Mouse (Mus musculus) kidney, adult 2 months (tissue): ENCODE measurements around the gene P2rx3. TPM values are rescaled to one million over a fixed set of nuclear protein-coding genes. Genes with fewer than 3 reads are reported as not detected.
A peak's percentile ranks its signal among the peaks of the same experiment; 100 is the strongest.

Experiments used
- DNase-seq: peaks from one replicate; pipeline ENCODE4 v3.0.0; 2021
- H3K27ac ChIP-seq: fragments of 200-500 bp; 2 replicates; pipeline ENCODE4 v1.5.1; 2012; ENCODE audit warnings: low read depth, low read length, control low read depth, inconsistent platforms; ENCODE audit not compliant: insufficient read depth
- H3K27me3 ChIP-seq: fragments of 200-500 bp; replicated peaks from 2 replicates; pipeline ENCODE4 v1.6.1; 2012; ENCODE audit warnings: mild to moderate bottlenecking, moderate library complexity, low read length, inconsistent platforms; ENCODE audit not compliant: control insufficient read depth, insufficient read depth
- H3K36me3 ChIP-seq: fragments of 200-500 bp; 2 replicates; pipeline ENCODE4 v1.6.1; 2012; ENCODE audit warnings: mild to moderate bottlenecking, moderate library complexity, low read length, inconsistent platforms; ENCODE audit not compliant: control insufficient read depth, insufficient read depth
- H3K4me1 ChIP-seq: fragments of 200-500 bp; 2 replicates; pipeline ENCODE4 v1.6.1; 2011; ENCODE audit warnings: low read length; ENCODE audit not compliant: control insufficient read depth, insufficient read depth
- H3K4me3 ChIP-seq: fragments of 200-500 bp; 2 replicates; pipeline ENCODE4 v1.5.1; 2011; ENCODE audit warnings: mild to moderate bottlenecking, low read depth, low read length, control low read depth; ENCODE audit not compliant: insufficient read depth
- CTCF ChIP-seq: fragments of 200-500 bp; conservative IDR thresholded peaks from 2 replicates; pipeline ENCODE4 v1.5.1; 2011; ENCODE audit warnings: low read depth, mild to moderate bottlenecking, control low read depth, low read length, moderate library complexity, mixed read lengths; ENCODE audit not compliant: insufficient read depth, insufficient read length
- POLR2A ChIP-seq: fragments of 200-500 bp; IDR thresholded peaks from one replicate; pipeline ENCODE4 v1.6.1; 2011; ENCODE audit warnings: low read depth, low read length, control low read depth
- WGBS: fragments of 180-500 bp; shearing (Covaris S2); methylation state at CpG from one replicate; pipeline ENCODE4 v1.1.7; 2018; 5-methylcytosine and 5-hydroxymethylcytosine counted together
- polyA plus RNA-seq: library from polyadenylated mRNA; depleted of rRNA; stranded (reverse); fragments of >200 nt; gene quantifications from 2 replicates; pipeline ENCODE4 v1.2.3, GENCODE M21; 2012

P2rx3 gene
- polyA plus RNA-seq, 1 experiment, result 0.80 TPM

DNA sequence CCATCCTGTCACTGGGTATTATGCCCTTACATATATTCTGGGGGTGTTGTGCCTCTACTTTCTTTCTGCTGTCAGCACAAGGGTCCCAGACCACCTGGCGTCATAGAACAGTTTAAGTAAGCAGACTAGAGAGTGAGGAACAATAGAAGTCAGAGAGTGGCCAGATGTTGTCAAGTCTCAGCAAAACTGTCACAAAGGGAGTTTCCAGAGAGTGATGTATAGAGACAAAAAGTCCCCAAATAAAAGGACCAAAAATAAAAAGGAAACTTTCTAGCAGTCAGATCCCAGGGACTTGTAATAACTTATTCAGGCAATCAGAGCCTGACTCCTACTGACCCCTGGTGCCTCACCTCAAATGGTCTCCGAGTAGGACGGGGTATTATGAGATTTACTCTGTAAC lies 75.4 kb downstream of the P2rx3 start:
- 77% methylated on average over 3 of the region's 3 CpGs for WGBS
- no peaks in the 10 kb centered on the region; the same call in 1 of the 2 replicates for H3K27me3 ChIP-seq
- H3K4me1 ChIP-seq, result no peaks in the 10 kb centered on the region
- no peaks in the 10 kb centered on the region for H3K36me3 ChIP-seq
- no peak for TF ChIP-seq CTCF
- no peak for TF ChIP-seq POLR2A
- no peak for DNase-seq
- H3K27ac ChIP-seq, result peak overlapping the region; percentile 71; the same call in 1 of the 2 replicates
- no peak overlapping the region for H3K4me3 ChIP-seq

DNA sequence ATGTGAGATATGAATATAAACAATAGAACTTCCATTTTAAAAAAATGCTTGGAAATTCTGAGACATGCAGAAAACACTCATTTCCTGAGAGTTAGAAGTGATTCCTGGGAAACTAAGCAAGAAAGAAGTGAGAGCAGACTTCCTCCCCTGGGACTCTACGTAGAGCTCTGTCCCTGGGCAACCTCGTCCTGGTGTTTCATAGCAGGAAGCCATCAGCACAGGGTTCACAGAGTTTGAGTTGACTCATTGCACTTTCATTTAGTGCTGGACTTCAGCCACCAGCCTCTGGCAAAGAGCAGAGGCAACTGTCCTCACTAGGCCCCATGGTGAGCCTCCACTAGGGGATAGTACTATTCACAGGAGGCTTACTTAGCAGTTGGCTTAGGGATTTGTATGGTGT lies 76.0 kb downstream of the P2rx3 start:
- Histone ChIP-seq H3K4me1 (no peaks in the 10 kb centered on the region), H3K4me3 (no peak overlapping the region), H3K36me3 (no peaks in the 10 kb centered on the region), H3K27me3 (no peaks in the 10 kb centered on the region), H3K27ac (no peak overlapping the region)
- WGBS, result 30% methylated on average over 2 of the region's 2 CpGs
- TF ChIP-seq POLR2A, result no peak
- peak; percentile 29; the same call in 1 of the 2 replicates for TF ChIP-seq CTCF
- DNase-seq, result peak; percentile 89

DNA sequence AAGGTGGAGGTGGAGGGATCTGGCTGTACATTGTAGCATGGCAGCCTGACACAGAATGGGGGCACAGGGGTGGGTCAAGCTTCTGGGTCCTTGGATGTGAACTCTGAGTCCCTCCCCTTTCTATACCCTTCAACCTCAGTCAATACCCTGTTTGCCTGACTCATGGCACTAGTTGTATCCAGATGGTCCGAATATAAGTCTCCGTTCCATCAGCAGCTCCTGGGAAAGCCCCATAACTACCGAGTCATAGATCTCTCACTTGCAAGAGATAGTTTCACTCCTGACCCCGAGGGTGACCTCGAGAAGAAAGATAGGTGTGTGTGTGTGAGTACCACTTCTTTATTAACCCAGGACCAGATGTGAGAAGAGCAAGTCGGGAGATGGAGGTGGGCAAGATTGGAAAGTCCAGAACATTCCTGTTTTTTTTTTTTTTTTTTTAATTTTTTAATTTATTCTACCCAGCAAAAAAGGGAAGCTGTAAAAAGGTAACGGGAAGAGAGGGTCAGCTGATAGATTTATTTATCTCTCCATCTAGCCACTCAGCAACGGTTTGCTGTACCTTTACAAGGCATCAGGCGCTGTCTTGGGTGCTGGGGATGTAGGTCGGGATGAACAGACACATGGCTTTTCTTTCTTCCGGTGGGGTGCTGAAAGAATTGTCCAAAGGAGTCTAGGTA lies 78.5 kb downstream of the P2rx3 start:
- H3K27me3 ChIP-seq, result no peaks in the 10 kb centered on the region
- H3K4me3 ChIP-seq, result no peak overlapping the region
- no peak overlapping the region for H3K27ac ChIP-seq
- TF ChIP-seq CTCF (no peak), POLR2A (no peak)
- no peaks in the 10 kb centered on the region for H3K36me3 ChIP-seq
- DNase-seq, result no peak
- H3K4me1 ChIP-seq, result no peaks in the 10 kb centered on the region
- WGBS, result 88% methylated on average over 11 of the region's 11 CpGs

DNA sequence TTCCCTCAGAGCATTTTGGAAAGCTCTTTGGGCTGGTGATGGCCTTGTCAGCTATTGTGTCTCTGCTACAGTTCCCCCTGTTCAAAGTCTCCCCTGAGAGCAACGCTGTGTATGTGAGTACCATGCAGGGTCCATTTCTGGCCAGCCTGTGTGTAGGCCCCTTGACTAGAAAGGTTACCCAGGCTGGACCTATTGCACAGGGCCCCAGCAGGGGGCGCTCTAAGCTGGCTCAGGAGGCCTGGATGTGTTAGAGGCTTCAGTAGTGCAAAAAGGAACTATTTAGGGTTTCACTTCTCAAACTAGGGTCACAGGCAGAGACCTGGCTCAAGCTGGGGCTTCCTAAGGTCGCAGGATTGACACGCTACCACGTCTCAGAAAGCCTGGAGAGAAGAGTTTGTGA lies 81.0 kb downstream of the P2rx3 start:
- DNase-seq, result peak; percentile 56
- H3K27me3 ChIP-seq, result no peaks in the 10 kb centered on the region
- no peaks in the 10 kb centered on the region for H3K4me1 ChIP-seq
- no peak overlapping the region for H3K27ac ChIP-seq
- TF ChIP-seq CTCF, result peak; percentile 83
- TF ChIP-seq POLR2A, result no peak
- H3K4me3 ChIP-seq, result no peak overlapping the region
- no peaks in the 10 kb centered on the region for H3K36me3 ChIP-seq
- WGBS, result 45% methylated on average over 5 of the region's 5 CpGs

DNA sequence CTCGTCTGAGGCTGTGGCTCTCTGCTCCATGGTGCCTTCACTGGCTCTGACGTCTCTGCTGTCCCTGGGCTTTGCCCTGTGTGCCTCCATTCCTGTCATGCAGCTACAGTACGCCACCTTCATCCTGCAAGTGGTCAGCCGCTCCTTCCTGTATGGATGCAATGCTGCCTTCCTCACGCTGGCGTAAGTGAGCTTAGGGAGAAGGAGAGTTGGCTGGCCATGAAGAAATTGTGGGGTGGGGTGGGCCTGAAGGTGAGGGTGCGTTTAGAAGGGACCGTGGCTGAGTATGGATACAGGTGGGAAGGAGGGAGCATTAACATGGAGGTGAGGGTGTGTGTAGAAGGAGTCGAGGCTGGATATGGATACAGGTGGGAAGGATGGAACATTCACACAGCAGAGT lies 81.8 kb downstream of the P2rx3 start:
- no peak for DNase-seq
- Histone ChIP-seq H3K27me3 (no peaks in the 10 kb centered on the region), H3K4me1 (no peaks in the 10 kb centered on the region), H3K27ac (no peak overlapping the region), H3K36me3 (no peaks in the 10 kb centered on the region), H3K4me3 (no peak overlapping the region)
- no peak for TF ChIP-seq POLR2A
- no peak for TF ChIP-seq CTCF
- 91% methylated on average over 9 of the region's 9 CpGs for WGBS

DNA sequence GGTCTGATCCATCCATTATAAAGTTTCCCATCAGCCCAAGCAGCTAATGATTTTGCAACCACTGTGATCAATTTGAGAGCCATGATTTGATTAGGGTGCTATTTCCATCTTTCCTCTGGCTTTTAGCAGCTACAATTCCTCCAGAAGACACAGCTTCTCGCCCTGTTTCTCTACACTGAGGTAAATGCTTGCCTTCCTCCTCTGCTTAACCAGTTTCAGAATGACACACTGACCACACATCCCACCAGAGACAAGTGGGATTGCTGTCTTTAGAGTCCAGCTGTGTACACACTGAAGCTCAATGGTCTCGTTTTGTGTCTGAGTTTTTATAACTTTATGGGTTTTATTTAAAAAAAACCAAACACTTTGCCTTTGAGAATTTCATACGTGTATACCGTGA lies 84.6 kb downstream of the P2rx3 start:
- Histone ChIP-seq H3K27me3 (no peaks in the 10 kb centered on the region), H3K4me1 (no peaks in the 10 kb centered on the region), H3K36me3 (no peaks in the 10 kb centered on the region; the same call in 1 of the 2 replicates), H3K27ac (no peak overlapping the region), H3K4me3 (no peak overlapping the region)
- 78% methylated on average over 4 of the region's 4 CpGs for WGBS
- DNase-seq, result no peak
- TF ChIP-seq CTCF (no peak), POLR2A (no peak)

DNA sequence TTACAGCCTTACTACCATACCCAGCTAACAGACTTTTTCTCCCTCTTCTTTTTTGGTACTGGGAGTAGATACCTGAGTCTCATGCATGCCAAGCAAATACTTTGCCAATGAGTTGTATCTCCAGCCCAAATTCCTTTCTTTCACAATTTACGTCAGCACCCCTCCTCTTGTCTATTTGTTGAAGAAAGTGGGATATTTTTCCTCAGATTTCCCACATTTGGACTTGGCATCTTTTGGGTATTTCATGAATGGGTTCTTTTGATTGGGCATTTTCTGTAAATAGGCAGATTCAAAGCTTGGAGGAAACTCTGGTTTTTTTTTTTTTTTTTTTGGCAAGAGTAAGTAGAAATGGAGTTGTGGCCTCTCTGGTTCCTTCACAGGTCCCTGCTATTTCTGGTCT lies 85.0 kb downstream of the P2rx3 start:
- WGBS, result 88% methylated on average over 1 of the region's 1 CpGs
- Histone ChIP-seq H3K36me3 (no peaks in the 10 kb centered on the region; the same call in 1 of the 2 replicates), H3K4me3 (no peak overlapping the region), H3K4me1 (no peaks in the 10 kb centered on the region), H3K27me3 (no peaks in the 10 kb centered on the region), H3K27ac (no peak overlapping the region)
- no peak for TF ChIP-seq POLR2A
- DNase-seq, result no peak

DNA sequence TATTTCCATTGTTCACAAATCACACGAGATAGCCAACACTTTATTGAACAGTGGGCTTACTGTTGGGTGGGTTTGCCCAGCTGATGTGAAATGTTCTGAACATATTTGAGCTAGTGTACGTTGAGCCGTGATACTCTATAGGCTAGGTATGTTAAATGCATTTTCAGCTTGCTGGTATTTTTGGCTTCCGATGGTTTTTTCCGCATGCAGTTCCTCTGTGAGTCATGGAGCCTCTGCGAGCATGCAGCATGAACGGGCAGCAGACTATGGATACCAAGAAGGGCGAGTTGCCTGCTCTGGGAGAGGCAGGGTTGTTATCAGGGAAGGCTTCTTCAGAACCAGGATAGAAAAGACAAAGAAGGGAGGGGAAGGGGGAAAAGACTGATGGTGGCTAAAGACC lies 86.2 kb downstream of the P2rx3 start:
- WGBS, result 90% methylated on average over 8 of the region's 8 CpGs
- no peak for TF ChIP-seq POLR2A
- TF ChIP-seq CTCF, result no peak
- H3K27me3 ChIP-seq, result no peaks in the 10 kb centered on the region
- DNase-seq, result no peak
- H3K4me1 ChIP-seq, result no peaks in the 10 kb centered on the region
- no peak overlapping the region for H3K4me3 ChIP-seq
- no peak overlapping the region for H3K27ac ChIP-seq
- H3K36me3 ChIP-seq, result no peaks in the 10 kb centered on the region; the same call in 1 of the 2 replicates
